Mouse (Mus musculus) C2C12 (cell line): ENCODE data around the gene Nav2.

Experiments
- CEBPB ChIP-seq: IDR thresholded peaks from one replicate; pipeline ENCODE4 v1.6.1; 2011; ENCODE audit warnings: low read depth, mild to moderate bottlenecking, control low read depth, moderate library complexity
- CTCF ChIP-seq: IDR thresholded peaks from one replicate; pipeline ENCODE4 v1.5.1; 2011; ENCODE audit not compliant: control insufficient read depth, insufficient read depth, insufficient read length
- FOSL1 ChIP-seq: IDR thresholded peaks from one replicate; pipeline ENCODE4 v1.8.0; 2011; ENCODE audit warnings: mild to moderate bottlenecking, low read length; ENCODE audit not compliant: poor library complexity, insufficient read depth, severe bottlenecking
- MYOD1 ChIP-seq: IDR thresholded peaks from one replicate; pipeline ENCODE4 v1.6.1; 2011; ENCODE audit warnings: low read depth; ENCODE audit not compliant: control insufficient read depth, insufficient read length
- MYOG ChIP-seq: IDR thresholded peaks from one replicate; pipeline ENCODE4 v1.6.1; 2011; ENCODE audit not compliant: control insufficient read depth, insufficient read length; ENCODE audit errors: extremely low read depth
- USF1 ChIP-seq: IDR thresholded peaks from one replicate; pipeline ENCODE4 v1.6.1; 2011; ENCODE audit warnings: low read depth, mild to moderate bottlenecking, control low read depth, moderate library complexity

- TF ChIP-seq CTCF: no peak
- TF ChIP-seq CEBPB: no peak
- TF ChIP-seq USF1: no peak
- TF ChIP-seq MYOG: no peak
- TF ChIP-seq MYOD1: no peak
- no peak for TF ChIP-seq FOSL1
Observed at GRCm38 (mm10) chr7:48860948-48861347, 47.6 kb upstream of the Nav2 start.
